Mouse (Mus musculus): ENCODE measurements around the gene Gm20388. TPM values are rescaled to one million over a fixed set of nuclear protein-coding genes. Genes with fewer than 3 reads are reported as not detected.

Gm20388 gene
- polyA plus RNA-seq, 1 experiment, result 23.9 TPM

- TF ChIP-seq POLR2A (IDR thresholded peaks at IDR 0.05; ENCODE audit: extremely low read depth, insufficient read depth, low read length) (no peak), CTCF (IDR thresholded peaks at IDR 0.05; ENCODE audit: extremely low read depth, insufficient read depth, low read length) (peak; percentile 24; the same call in 1 of the 2 replicates)
- no peaks in the 10 kb centered on the region for H3K4me1 ChIP-seq (ENCODE audit: control insufficient read depth, insufficient read depth, low read length)
- no peak overlapping the region for H3K27ac ChIP-seq (ENCODE audit: insufficient read depth, low read length)
- no peak overlapping the region for H3K4me3 ChIP-seq (ENCODE audit: insufficient read depth, low read length)
Measured at GRCm38 (mm10) chr8:122435375-122435774, 2524.7 kb downstream of the Gm20388 start.

DNA sequence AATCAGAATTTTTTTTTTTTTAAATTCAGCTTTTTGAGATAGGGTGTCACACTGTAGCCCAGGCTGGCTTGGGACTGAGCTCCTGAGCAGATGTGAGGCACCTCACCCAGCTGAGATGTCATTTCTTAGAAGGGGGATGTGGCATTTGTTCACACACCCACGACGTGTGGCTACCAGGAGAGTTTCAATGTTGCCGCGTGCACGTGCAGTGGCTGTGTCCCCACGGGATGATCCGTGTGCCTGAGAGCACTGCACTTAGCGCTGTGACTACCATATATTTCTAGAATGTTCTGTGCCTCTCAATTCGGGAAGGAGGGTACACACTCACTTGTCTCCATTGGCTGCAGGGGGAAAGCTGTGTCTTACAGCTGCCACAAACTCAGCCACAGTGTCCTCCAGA, 2525.5 kb downstream of the Gm20388 start:
- Histone ChIP-seq H3K27ac (ENCODE audit: insufficient read depth, low read length) (no peak overlapping the region), H3K4me3 (ENCODE audit: insufficient read depth, low read length) (no peak overlapping the region), H3K4me1 (ENCODE audit: control insufficient read depth, insufficient read depth, low read length) (no peaks in the 10 kb centered on the region)
- TF ChIP-seq CTCF (IDR thresholded peaks at IDR 0.05; ENCODE audit: extremely low read depth, insufficient read depth, low read length) (no peak), POLR2A (IDR thresholded peaks at IDR 0.05; ENCODE audit: extremely low read depth, insufficient read depth, low read length) (no peak)

GRCm38 (mm10) chr8:122436586-122437125, 2526.0 kb downstream of the Gm20388 start:
- Histone ChIP-seq H3K4me3 (ENCODE audit: insufficient read depth, low read length) (no peak overlapping the region), H3K4me1 (ENCODE audit: control insufficient read depth, insufficient read depth, low read length) (no peaks in the 10 kb centered on the region), H3K27ac (ENCODE audit: insufficient read depth, low read length) (no peak overlapping the region)
- no peak for TF ChIP-seq CTCF (IDR thresholded peaks at IDR 0.05; ENCODE audit: extremely low read depth, insufficient read depth, low read length)
- no peak for TF ChIP-seq POLR2A (IDR thresholded peaks at IDR 0.05; ENCODE audit: extremely low read depth, insufficient read depth, low read length)

GRCm38 (mm10) chr8:122437708-122438331, 2527.2 kb downstream of the Gm20388 start:
- Histone ChIP-seq H3K4me1 (ENCODE audit: control insufficient read depth, insufficient read depth, low read length) (no peaks in the 10 kb centered on the region), H3K27ac (ENCODE audit: insufficient read depth, low read length) (no peak overlapping the region), H3K4me3 (ENCODE audit: insufficient read depth, low read length) (no peak overlapping the region)
- TF ChIP-seq POLR2A (IDR thresholded peaks at IDR 0.05; ENCODE audit: extremely low read depth, insufficient read depth, low read length), result no peak
- no peak for TF ChIP-seq CTCF (IDR thresholded peaks at IDR 0.05; ENCODE audit: extremely low read depth, insufficient read depth, low read length)

DNA sequence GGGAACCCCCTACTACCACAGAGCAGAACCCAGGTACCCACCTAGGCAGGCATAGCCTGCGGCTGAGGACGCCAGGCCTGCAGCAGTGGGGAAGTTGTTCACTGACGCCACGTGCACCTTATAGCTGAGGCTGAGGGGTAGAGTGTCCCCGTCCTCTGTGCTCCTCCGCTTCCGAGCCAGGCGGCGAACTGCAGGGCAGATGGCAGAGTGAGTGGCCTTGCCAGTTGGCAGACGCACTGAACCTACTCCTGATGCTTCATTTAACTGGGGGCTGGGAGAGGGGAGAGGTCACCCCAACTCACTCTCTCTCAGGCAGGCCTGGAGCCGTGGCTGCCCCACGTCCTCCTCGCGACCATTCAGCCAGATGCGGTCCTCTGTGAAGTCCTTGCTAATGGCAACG, 2528.7 kb downstream of the Gm20388 start:
- Histone ChIP-seq H3K4me3 (ENCODE audit: insufficient read depth, low read length) (no peak overlapping the region), H3K27ac (ENCODE audit: insufficient read depth, low read length) (no peak overlapping the region), H3K4me1 (ENCODE audit: control insufficient read depth, insufficient read depth, low read length) (no peaks in the 10 kb centered on the region)
- no peak for TF ChIP-seq POLR2A (IDR thresholded peaks at IDR 0.05; ENCODE audit: extremely low read depth, insufficient read depth, low read length)
- no peak for TF ChIP-seq CTCF (IDR thresholded peaks at IDR 0.05; ENCODE audit: extremely low read depth, insufficient read depth, low read length)

GRCm38 (mm10) chr8:122441326-122441725, 2530.7 kb downstream of the Gm20388 start:
- TF ChIP-seq POLR2A (IDR thresholded peaks at IDR 0.05; ENCODE audit: extremely low read depth, insufficient read depth, low read length) (no peak), CTCF (IDR thresholded peaks at IDR 0.05; ENCODE audit: extremely low read depth, insufficient read depth, low read length) (no peak)
- H3K4me1 ChIP-seq (ENCODE audit: control insufficient read depth, insufficient read depth, low read length), result no peaks in the 10 kb centered on the region
- no peak overlapping the region for H3K4me3 ChIP-seq (ENCODE audit: insufficient read depth, low read length)
- no peak overlapping the region for H3K27ac ChIP-seq (ENCODE audit: insufficient read depth, low read length)

DNA sequence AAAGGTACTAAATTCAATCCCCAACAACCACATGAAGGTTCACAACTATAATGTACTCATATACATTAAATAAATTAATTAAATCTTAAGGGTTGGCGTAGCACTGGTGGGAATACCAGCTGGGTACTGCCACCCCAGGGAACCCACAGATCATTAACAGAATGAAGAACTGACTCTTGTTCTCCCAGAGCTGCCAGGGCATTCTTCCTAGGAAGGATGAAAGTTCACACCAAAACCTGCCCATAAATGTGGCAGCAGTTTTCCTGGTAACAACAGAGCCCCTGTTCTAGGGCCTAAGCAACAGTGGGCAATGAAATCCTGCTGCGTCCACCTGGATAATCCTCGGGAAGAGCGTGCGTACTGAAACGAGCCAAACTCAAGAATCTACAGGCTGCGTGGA, 2531.7 kb downstream of the Gm20388 start:
- Histone ChIP-seq H3K4me1 (ENCODE audit: control insufficient read depth, insufficient read depth, low read length) (no peaks in the 10 kb centered on the region), H3K4me3 (ENCODE audit: insufficient read depth, low read length) (peak overlapping the region; percentile 71), H3K27ac (ENCODE audit: insufficient read depth, low read length) (no peak overlapping the region)
- no peak for TF ChIP-seq CTCF (IDR thresholded peaks at IDR 0.05; ENCODE audit: extremely low read depth, insufficient read depth, low read length)
- TF ChIP-seq POLR2A (IDR thresholded peaks at IDR 0.05; ENCODE audit: extremely low read depth, insufficient read depth, low read length), result no peak

GRCm38 (mm10) chr8:122442781-122443180, 2532.1 kb downstream of the Gm20388 start:
- TF ChIP-seq POLR2A (IDR thresholded peaks at IDR 0.05; ENCODE audit: extremely low read depth, insufficient read depth, low read length) (no peak), CTCF (IDR thresholded peaks at IDR 0.05; ENCODE audit: extremely low read depth, insufficient read depth, low read length) (no peak)
- Histone ChIP-seq H3K27ac (ENCODE audit: insufficient read depth, low read length) (no peak overlapping the region), H3K4me1 (ENCODE audit: control insufficient read depth, insufficient read depth, low read length) (no peaks in the 10 kb centered on the region)

GRCm38 (mm10) chr8:122443262-122444006, 2532.8 kb downstream of the Gm20388 start, which contains the start of gene Mvd:
TSS of gene Mvd (minus strand) at chr8:122443422.
- no peaks in the 10 kb centered on the region for H3K4me1 ChIP-seq (ENCODE audit: control insufficient read depth, insufficient read depth, low read length)
- TF ChIP-seq CTCF (IDR thresholded peaks at IDR 0.05; ENCODE audit: extremely low read depth, insufficient read depth, low read length), result no peak
- TF ChIP-seq POLR2A (IDR thresholded peaks at IDR 0.05; ENCODE audit: extremely low read depth, insufficient read depth, low read length), result peak; percentile 98
- peak within 1 kb of the TSS; percentile 71 for H3K4me3 ChIP-seq (ENCODE audit: insufficient read depth, low read length)
- peak within 1 kb of the TSS; percentile 79 for H3K27ac ChIP-seq (ENCODE audit: insufficient read depth, low read length)

More at GRCm38 (mm10) chr8:122442781-122443180, 2532.1 kb downstream of the Gm20388 start:
- peak overlapping the region; percentile 71 for H3K4me3 ChIP-seq (ENCODE audit: insufficient read depth, low read length)

Measured in cortical plate, adult 2 months (tissue).